Mouse (Mus musculus) CD8-positive naive resting alpha-beta T cell, adult 2 months (primary cell): Measurements from ENCODE around the gene Thsd7b.

Experiments
- DNase-seq, 2 experiments: peaks; one replicate each; pipeline ENCODE4 v3.0.0; 2022; ENCODE audit warnings: low read depth in 2 of 2, low spot score in 2 of 2

Gene Thsd7b

DNA sequence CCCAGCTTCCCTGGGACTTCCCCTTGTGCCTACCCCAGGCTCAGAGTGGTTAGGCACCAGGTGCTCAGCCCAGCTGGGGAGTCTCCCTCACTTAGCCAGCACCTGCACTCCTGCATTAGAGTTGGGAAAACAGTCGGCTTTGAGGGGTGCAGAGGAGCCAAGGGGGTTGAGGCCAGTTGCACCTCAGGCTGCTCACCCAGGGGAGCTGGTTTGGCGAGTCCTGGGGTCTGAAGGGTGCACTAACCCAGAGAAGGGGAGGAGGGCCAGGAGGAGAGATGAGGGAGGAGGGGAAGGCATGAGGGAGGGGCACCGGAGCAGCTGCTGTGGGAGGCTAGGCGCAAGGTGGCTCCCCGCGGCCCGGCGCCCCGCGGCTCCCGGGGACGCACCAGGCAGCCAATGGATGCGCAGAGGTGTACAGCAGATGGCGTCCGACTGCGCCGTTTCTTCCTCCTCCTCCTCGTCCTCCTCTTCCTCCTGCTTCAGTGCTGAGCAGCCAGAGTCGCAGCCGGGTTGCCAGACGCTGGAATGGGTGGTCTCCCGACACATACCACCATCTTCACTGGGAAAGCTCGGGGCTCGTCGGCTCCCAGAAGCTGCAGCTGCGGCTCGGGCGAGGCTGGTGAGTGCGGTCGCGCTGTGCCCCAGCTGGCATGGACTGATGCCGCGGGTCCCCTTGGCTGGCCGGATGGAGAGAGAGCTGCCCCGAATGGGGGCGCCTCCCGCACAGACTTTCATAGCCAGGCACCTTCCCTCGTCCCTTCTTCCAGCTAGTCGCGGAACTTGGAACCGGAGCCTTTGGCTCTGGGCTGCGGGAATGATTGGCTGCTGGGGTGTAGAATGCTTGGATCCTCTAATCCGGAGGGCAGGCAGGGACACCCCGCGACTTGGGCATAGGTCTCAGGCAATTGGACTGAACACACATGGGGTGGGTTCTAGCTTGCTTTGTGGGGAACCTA lies at the start of gene Thsd7b:
Gene Thsd7b, plus strand, starts transcription at position 321 of the 956 bp plus-strand sequence.
- DNase-seq, result no peak

DNA sequence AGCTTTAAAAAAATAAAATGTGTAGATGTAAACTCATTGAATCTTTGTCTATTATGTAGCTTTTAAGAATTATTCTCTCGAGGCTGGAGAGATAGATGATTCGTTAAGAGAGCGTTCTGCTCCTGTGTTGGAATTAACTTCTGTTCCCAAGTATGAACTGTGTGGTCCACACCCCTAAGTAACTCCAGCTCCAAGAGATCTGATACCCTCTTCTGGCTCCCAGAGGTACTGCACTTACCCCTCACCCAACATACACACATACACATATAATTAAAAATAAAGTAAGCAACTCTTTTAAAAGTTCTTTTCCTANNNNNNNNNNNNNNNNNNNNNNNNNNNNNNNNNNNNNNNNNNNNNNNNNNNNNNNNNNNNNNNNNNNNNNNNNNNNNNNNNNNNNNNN lies 28.8 kb upstream of the Thsd7b start:
- no peak for DNase-seq

DNA sequence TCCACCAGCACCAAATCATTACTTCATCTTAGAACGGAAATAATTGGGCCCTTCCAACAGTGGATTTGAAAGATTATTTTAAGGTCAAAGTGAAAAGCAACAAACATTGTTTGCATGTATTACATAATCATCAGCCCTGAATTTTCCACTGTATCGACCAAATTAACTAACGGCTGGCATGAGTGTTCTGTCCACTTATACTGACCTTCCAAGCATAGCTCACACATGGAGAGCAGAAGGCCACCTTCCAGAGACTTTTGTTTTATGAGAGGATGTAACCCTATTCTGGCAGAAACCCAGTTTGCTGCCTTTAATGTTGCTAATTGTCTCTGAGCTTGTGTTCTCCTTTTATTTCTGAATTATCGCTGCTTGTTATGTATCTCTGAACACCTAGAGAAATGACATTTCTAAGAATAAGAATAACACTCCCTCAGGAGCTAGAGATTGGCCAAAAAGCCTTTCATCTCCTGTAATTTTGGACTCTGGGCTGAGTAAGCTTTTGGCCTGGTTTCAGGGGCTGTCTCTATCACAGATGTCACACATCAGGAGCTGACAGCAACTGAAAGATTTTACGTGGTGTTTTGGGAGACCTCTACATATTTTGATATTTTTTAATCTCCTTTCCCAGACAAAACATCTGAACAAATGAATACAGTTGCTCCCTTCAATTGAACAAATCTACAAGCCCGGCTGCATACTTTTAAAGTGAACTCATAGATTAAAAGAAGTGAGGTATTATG lies 22.2 kb upstream of the Thsd7b start:
- DNase-seq, result no peak

DNA sequence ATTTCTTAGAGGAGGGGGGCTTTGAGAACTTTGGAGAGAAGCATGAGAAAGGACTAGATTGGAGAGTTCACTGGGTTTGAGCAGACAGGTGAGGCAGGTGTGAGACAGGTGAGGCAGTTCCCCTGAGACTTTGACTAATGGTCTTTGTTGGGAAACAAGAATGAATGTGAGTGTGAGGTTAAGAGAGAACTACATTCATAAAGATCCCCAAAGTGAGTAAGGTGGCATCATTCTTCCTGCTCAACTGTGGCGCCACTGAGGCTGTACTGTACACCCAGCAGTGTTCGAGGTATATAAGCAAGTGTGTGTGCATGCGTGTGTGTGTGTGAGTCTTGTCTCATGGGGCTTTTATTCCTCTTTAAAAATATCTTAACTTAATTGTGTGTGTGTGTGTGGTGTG lies 6.4 kb upstream of the Thsd7b start:
- no peak for DNase-seq

DNA sequence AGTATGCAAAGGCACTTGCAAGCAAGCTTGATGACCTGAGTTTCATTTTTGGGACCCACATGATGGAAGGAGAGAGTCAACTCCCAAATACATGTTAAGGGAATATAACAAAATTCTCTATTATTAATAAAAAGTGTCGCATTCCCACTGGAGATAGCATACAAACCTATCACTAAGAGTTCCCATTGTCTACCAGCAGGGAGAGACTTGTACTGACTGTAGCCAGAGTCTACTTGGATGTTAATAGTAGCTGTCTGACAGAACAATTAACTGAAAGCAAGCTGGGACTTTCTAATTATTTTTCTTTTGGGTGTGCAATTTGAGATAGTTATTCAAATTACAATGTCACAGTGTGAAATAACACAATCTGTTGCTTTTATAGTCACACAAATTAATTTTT lies 31.1 kb downstream of the Thsd7b start:
- DNase-seq, result no peak

DNA sequence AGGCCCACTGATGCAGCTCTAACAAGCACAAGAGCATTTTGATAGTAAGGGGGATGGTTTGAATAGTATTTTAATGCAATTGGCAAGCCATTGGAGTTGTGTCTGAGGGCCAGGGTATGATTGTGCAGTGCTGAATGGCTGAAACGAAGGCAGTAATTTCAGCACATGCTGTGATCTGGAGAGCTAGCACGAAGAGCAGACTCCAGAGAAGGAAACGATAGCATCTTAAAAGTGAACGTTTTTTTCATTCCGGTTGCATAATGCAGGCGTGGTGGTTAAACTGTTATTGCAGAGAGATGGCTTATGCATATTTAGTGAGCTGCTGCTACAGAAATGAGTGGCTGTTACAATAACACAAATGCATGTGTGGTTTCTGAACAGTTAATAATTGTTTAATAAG lies 51.3 kb downstream of the Thsd7b start:
- DNase-seq, result no peak

DNA sequence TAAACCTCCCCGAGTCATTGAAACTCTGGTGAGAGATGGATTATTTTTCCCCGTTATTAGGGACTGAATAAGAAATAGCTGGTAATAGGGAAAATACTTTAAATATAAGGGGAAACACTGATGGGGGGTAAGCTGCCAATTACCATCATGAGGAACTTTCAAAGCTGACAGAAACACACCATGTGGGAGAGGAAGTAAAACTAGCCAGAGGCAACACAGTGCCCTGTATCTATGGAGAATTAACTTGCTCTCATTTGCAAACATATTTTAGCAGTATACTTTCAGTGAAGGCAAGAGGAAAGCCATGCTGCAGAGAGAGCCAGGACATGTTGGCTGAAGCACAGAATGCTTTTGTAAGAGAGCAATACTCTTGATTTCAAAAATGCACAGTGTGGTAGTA lies 51.7 kb downstream of the Thsd7b start:
- no peak for DNase-seq

DNA sequence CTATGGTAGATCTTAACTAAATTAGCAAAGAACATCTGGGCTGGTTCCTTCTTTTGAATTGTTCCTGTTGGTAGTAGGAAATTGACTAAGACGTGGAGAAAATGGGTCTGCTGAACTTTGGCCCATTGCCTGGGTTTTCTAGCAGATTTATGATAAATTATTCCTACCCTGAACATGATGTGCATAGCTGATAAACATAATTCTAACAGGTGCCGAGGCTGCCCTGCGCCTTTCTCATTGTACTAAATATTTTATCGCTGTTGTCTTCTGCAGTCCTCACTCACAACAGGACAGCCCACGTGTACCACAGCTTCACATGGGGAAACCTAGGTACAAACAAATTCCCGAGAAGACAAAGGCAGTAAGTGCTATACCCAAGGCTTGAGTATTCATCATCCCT lies 83.5 kb downstream of the Thsd7b start:
- DNase-seq, result no peak

DNA sequence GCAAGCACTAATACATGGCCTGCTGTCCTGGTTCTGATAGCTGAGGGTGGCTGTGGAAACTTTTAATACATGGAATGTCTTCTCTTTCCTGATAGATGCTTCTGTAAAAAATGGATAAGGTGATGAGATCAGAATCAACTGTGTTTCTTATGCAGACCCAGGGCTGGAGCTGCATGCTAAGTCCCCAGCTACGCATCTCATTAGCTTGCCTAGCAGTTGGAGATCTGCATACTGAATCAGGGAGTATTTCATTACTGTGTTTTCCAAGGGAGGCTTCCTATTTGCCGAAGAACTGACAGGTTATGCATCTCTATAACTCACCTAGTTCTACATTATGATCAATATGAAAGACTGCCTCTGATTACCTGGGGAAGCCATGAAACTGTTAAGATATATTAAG lies 84.3 kb downstream of the Thsd7b start:
- DNase-seq, result no peak

DNA sequence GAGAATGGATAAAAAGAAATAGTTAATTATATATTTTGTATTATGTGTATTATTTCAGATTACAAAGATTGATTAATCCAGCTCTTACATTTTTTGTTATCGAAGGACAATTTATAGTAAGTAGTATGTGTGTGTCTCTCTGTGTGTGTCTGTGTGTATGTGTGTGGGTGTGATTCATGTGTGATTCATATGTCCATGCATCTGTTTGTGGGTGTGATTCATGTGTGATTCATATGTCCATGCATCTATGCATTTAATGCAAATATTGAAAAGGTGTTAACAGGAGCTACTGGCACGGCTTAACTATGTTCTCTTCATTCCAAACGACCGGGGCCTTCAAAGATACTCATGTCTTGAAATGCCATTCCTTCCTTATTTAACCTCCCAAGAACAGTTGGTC lies 90.3 kb downstream of the Thsd7b start:
- no peak for DNase-seq

DNA sequence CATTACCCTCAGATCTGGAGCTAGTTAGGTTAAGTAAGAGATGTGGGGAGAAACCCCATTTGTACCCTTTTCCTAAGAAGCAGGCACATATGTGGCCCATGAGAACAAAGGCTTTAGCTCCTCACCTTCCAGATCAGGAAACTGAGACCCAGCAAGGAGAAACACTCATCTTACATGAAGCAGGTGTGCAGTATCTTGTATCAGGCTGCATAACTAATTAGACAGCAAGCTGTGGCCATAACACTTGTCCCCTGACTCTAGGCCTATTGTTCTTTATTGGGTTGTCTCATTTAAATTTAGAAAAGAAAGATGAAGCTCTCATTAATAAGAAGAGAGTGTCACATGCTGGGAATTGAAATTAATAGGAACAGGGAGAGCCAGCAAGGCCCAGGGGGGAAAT lies 91.7 kb downstream of the Thsd7b start:
- DNase-seq, result no peak

DNA sequence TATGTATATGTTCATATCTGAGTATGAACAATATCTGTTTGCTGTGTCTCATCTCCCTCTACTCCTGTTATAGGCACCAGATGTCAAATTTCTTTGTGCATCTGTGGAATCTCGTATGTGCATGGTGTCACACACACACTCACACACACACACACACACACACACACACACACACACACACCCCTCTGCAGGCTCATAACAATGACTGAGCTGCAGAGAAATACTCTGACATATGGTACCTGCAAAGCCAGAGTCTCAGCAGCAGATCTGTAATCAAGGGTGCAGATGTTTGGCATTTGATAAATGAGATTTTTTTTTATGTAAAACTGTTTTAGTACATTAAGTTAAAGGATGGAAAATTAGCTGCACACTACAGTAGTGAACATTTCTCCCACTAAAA lies 92.5 kb downstream of the Thsd7b start:
- DNase-seq, result no peak

DNA sequence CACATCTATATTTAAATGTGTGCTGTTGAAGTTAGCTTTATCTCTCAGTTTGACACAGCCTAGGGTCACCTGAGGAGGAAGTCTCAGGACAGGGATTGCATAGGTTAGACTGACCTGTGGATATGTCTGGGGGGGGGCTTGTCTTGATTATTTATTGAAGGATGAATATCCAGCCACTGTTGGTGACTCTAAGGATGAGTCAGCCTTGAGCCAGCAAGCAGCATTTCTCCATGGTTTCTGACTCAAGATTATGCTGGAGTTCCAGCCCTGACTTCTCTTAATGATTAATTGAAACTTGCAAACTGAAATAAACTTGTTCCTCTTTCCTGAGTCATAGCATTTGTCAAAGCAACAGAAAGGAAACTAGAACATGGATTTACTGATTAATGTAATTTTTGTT lies 113.4 kb downstream of the Thsd7b start:
- no peak for DNase-seq

DNA sequence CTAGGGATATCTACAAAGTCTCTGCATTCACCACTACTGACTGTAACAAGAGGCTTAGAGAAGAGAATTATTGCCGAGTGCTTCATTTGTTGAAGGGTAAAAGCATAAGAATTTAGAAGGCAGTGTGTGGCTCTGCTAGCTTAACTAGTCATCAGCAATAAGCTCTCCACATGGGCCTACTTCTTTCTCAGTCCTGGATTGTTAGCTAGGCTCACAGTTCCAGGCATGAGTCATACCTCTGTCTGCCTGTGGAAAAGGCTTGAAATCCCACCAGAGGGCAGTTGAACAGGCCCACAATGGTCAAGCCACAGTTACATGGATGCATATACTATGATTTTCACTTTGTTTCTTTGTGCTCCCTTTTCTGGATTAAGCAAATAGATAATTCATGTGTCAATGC lies 138.5 kb downstream of the Thsd7b start:
- no peak for DNase-seq

DNA sequence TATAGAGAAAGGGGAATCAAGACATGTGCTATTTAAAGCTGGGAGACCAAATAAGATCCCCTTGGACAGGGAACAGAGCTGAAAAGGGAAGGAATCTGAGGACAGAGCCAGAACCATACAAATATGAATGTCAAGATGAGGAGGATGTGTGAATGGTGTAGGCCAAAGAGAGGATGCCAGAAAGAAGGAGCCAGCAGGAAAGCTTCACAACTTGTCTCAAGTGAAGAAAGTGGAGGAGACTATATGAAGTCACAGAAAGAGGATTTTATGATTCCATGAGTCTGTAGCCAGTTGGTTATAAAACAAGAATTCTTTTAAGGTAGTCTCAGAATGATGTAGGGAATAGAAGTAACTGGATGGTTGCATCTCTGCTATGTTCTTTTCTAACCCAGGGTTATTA lies 148.5 kb downstream of the Thsd7b start:
- DNase-seq, result no peak

DNA sequence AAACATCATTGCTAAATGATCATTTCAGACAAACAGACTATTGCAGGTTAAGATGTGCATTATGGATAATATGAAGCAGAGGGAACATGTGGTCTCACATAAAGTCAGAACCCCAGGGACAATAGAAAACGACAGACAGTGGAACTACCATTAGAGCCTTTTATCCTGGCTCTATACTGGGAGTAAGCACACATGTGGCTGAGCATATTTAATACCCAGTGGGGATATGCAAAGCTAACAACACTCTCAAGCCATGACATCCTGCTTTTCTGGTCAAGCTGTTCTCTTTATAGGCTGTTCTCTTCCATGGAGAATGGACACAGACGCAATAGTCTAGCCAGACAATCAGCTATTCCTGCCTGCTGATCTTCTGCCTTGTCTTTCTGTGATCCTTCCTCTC lies 191.3 kb downstream of the Thsd7b start:
- no peak for DNase-seq

DNA sequence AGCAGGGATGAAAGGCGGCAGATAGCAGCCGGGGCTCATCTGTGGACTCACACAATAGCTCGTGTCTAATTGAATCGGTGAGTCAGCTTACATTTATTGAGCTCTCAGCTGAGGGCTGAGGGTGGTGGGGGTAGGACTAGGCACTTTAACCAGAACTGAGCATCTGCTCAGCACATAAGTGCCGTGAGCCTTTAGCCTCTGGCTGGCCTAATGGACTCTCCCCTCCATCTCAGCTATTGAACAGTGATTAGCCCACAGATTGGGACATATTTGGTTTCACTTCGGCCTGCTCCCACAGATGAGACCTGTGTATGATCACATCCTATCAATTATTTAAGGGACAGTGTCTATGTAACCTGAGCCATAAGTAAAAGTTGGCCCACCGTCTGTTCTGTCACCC lies 200.4 kb downstream of the Thsd7b start:
- DNase-seq, result no peak

DNA sequence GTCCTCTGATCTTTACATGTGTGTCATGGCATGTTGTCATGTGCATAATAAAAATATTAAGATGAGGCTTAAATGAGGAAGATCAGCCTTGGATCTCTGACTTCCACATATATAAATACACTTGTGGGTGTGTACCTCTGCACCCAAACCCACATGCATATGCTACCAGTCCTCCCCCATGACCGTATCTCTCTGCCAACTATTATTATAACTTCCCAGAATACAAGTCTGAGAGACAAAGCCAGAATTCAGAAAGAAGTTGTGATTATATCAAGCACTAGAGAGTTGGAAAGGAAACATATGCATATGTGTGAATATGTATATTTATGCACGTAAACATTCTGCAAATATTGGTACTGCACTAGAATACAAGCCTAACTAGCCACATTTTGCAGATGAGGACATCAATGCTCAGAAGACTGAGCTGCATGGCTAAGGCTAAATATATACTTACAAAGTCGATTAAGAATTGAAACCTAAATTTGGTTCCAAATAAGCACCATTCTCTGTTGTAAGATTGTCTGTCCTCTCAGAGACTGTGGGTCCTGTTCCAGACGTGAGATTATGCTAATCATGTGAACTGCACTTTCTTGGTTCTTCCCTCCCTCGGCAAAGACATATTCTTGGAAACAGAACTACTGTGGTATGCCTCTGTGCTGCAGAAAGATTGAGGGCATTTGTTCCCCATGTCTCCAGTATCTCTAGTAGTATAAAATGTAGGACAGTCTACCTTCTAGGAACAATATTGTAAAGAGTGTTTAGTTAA lies 211.3 kb downstream of the Thsd7b start:
- no peak for DNase-seq

DNA sequence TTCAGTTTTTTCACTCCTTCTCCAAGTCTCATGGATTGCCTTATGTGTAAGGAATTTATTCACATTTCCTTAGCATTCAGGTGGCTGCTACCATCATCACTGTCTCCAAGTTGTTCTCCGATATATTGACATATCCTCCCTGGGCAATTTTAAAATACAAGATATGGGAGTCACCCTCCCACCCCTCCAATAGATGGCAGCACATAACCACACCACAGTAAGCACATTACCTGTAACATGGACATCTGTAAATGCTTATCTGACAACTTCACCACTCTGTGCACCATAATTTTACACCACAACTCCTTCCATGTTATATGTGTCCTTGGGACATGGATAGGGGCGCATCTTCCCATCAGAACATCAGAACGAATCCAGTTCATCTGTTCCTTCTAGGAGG lies 218.0 kb downstream of the Thsd7b start:
- DNase-seq, result no peak

DNA sequence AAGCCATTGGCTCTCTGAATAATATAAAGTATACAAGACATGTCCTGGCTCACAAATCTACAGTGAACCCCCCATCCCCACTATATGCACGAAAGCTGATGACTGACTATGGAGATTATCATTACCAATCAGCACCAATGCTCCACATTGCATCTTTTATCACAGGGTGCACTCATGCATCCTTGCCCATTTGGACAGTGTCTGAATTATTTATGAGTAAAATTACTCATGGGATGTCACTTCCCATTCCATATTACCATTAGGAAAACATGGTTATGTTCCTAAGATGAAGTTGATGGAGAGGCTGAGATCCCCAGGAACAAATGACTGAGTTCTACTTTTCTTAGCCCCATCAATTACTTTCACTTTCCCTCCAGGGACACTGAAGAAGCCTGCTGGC lies 220.8 kb downstream of the Thsd7b start:
- DNase-seq, result no peak

DNA sequence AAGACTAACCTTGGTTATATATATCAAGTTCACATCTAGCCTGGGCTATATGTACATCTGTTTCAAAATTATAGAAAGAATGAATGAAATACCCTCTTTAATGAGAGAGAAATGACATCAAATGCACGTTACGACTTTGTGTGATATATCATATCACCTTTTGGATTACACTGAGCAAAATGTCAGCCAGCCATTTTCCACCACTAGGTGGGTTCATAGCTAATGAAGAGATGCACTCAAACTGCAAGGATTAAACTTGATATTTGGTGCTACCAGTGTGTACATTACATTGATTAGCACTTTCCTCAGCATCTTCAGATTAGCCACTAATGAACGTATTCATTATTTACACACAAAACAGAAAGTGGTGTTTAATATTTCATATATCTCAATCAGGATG lies 228.6 kb downstream of the Thsd7b start:
- DNase-seq, result no peak

DNA sequence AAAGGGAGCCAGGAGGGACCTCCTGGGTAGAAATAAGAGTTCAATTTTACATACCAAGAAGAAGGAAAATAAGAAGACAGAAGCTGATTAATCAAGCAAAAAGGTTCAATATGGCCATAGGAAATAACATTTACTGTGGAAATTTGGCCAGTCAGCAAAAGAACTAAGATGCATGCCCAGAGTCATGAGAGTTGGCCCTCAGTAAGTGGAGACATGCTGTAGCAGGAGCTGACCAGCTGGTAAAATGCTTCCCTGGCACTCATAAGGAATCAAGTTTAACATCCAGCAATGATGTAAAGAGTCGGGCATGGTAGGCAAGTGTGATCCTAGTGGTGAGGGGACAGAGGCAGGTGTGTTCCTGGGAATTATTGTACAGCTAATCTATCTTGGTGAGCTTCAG lies 243.3 kb downstream of the Thsd7b start:
- no peak for DNase-seq
